Mouse (Mus musculus): ENCODE measurements around the gene Pabpc1l.

Gene Pabpc1l

GRCm38 (mm10) chr2:164087416-164088017 lies 62.3 kb downstream of the Pabpc1l start:
- DNase-seq: no peak

- DNase-seq: no peak
These were observed 64.3 kb downstream of the Pabpc1l start for GRCm38 (mm10) chr2:164089508-164089907.

- DNase-seq: no peak
These were observed 68.9 kb downstream of the Pabpc1l start for GRCm38 (mm10) chr2:164094152-164094551.

GRCm38 (mm10) chr2:164098603-164099250 lies 73.5 kb downstream of the Pabpc1l start:
- DNase-seq: peak; percentile 77

Data from cerebellum, adult 11-12 months (tissue).